In genomic region chr8:120144652-120145301, GRCm38 (mm10) we compare ENCODE assay signal across 9 mouse cellular contexts. TPM values are rescaled to one million over a fixed set of nuclear protein-coding genes. Genes with fewer than 3 reads are reported as not detected.
DNase-seq lines count a peak whose midpoint lies in the region; ATAC-seq lines count a peak whose summit lies in the region.
"Had no signal": no experiment of that assay in that cellular context is flagged by ENCODE, and none has a peak within 500 bp of the region (broad histone marks: within the 10 kb centered on the region; RNA-seq: fewer than 3 reads in every experiment).

No protein-coding gene starts in this region.

- H3K36me3 ChIP-seq in midbrain, embryonic 13.5 days: peaks cover 6% of the 10 kb centered on the region

- peak overlapping the region; percentile 84 for H3K27ac ChIP-seq in midbrain, embryonic 13.5 days
- H3K27ac ChIP-seq: gastrocnemius, adult 2 months had no signal

- H3K4me1 ChIP-seq in midbrain, embryonic 13.5 days (replicated peaks): peaks cover 30% of the 10 kb centered on the region

- H3K27me3 ChIP-seq in midbrain, embryonic 13.5 days: peaks cover under 1% of the 10 kb centered on the region; the same call in 1 of the 2 replicates

- H3K4me2 ChIP-seq in midbrain, embryonic 13.5 days (replicated peaks): peak overlapping the region; percentile 23; the same call in 1 of the 2 replicates

- no peaks in the 10 kb centered on the region for H3K9me3 ChIP-seq in midbrain, embryonic 13.5 days

- WGBS in midbrain, embryonic 13.5 days: 69% methylated on average over 12 of the region's 12 CpGs

- H3K4me3 ChIP-seq in midbrain, embryonic 13.5 days (replicated peaks): no peak overlapping the region
- H3K4me3 ChIP-seq: gastrocnemius, adult 2 months had no signal

- DNase-seq in adrenal gland, adult 2 months: peak; percentile 73
- DNase-seq in adrenal gland, postnatal 14 days: no peak
- DNase-seq in cerebellum, postnatal 36 days: peak; percentile 53 to 60
- peak; percentile 42 to 75 for DNase-seq in left cerebral cortex, adult 8-10 months (ENCODE audit: low spot score in 2 of 2)
- DNase-seq in thymus, postnatal 36 days: no peak
- DNase-seq in thymus, adult 18-20 months: no peak
- no peak for DNase-seq in embryo, embryonic 9.5 days (ENCODE audit: extremely low spot score)
- DNase-seq: gastrocnemius, adult 2 months had no signal

- no peak overlapping the region; the same call in 1 of the 2 replicates for H3K9ac ChIP-seq in midbrain, embryonic 13.5 days (replicated peaks)

- ATAC-seq in midbrain, embryonic 13.5 days: peak; percentile 77

RNA-seq across cellular contexts. Expression of gene 6430548M08Rik, which starts 30.8 kb away (rescaled TPM):
- total RNA-seq in adrenal gland, adult 2 months (2021): 100 to 1,000 TPM in 1 of 2 experiments, 10 to 100 TPM in 1; 98.5 to 118 TPM
- 107 and 149 TPM in 2 replicates for polyA plus RNA-seq in adrenal gland, adult 2 months (2012; rRNA removed)
- 58.4 and 60.7 TPM in 2 replicates for total RNA-seq in adrenal gland, postnatal 14 days (2021)
- 100 to 1,000 TPM; 219 to 271 (median 241) TPM for total RNA-seq in left cerebral cortex, adult 8-10 months (2022)
- 23.1 and 23.3 TPM in 2 replicates for polyA plus RNA-seq in midbrain, embryonic 13.5 days (2015; fragmentation: Nextera tagmentation; extraction: Ambion mirVana)

RNA-seq across cellular contexts. Expression of gene Fam92b, which starts 32.5 kb away (rescaled TPM):
- 1 to 10 TPM in 1 of 2 experiments, under 1 TPM in 1; 0.61 to 1.4 TPM for total RNA-seq in adrenal gland, adult 2 months (2021)
- polyA plus RNA-seq in adrenal gland, adult 2 months (2012; rRNA removed): 0.95 and 1.7 TPM in 2 replicates
- total RNA-seq in adrenal gland, postnatal 14 days (2021): 1.0 and 1.1 TPM in 2 replicates
- 1 to 10 TPM in 2 of 4 experiments, under 1 TPM in 2; 0.48 to 1.9 (median 0.86) TPM for total RNA-seq in left cerebral cortex, adult 8-10 months (2022)
- 2.3 and 2.4 TPM in 2 replicates for polyA plus RNA-seq in midbrain, embryonic 13.5 days (2015; fragmentation: Nextera tagmentation; extraction: Ambion mirVana)
- total RNA-seq: gastrocnemius, adult 2 months had no signal

RNA-seq across cellular contexts. Expression of gene Zdhhc7, which starts 43.5 kb away (rescaled TPM):
- 10 to 100 TPM; 41.2 to 55.9 TPM for total RNA-seq in adrenal gland, adult 2 months (2021)
- 104 and 124 TPM in 2 replicates for polyA plus RNA-seq in adrenal gland, adult 2 months (2012; rRNA removed)
- 45.3 and 48.1 TPM in 2 replicates for total RNA-seq in adrenal gland, postnatal 14 days (2021)
- 10 to 100 TPM; 26.3 to 44.6 (median 34.0) TPM for total RNA-seq in left cerebral cortex, adult 8-10 months (2022)
- 28.3 and 30.2 TPM in 2 replicates for polyA plus RNA-seq in midbrain, embryonic 13.5 days (2015; fragmentation: Nextera tagmentation; extraction: Ambion mirVana)

Comparison
In these comparisons a context has a peak if more than half of its experiments do, and no peak if none do; other contexts are left out.
1. DNase-seq: peak in adrenal gland, adult 2 months (single experiment), cerebellum, postnatal 36 days (2 of 2) and left cerebral cortex, adult 8-10 months (2 of 2); none in adrenal gland, postnatal 14 days (single experiment), thymus, postnatal 36 days (0 of 2), thymus, adult 18-20 months (0 of 2) and embryo, embryonic 9.5 days (single experiment).